Mouse (Mus musculus) embryonic facial prominence, embryonic 11.5 days (tissue): ENCODE results near the gene Kcnip4. TPM values are rescaled to one million over a fixed set of nuclear protein-coding genes. Genes with fewer than 3 reads are reported as not detected.

Source experiments
- ATAC-seq: fragments of 200-750 bp; cut with Nextera tagmentation; replicated peaks from 2 replicates; pipeline ENCODE4 v1.8.0; 2017; ENCODE audit warnings: low read depth; ENCODE audit not compliant: insufficient number of reproducible peaks, low FRiP score, low TSS enrichment
- DNase-seq: peaks from one replicate; pipeline ENCODE4 v3.0.0-alpha.2; 2015; ENCODE audit warnings: low spot score
- H3K27ac ChIP-seq: fragments of 300-500 bp; sonication (generic); replicated peaks from 2 replicates; pipeline ENCODE4 v1.5.1; 2014; ENCODE audit warnings: mild to moderate bottlenecking, low read depth, low read length, control low read depth
- H3K27me3 ChIP-seq: fragments of 300-500 bp; sonication (generic); 2 replicates; pipeline ENCODE4 v1.6.1; 2014; ENCODE audit warnings: mild to moderate bottlenecking, low read length, moderate library complexity, mixed read lengths; ENCODE audit not compliant: control insufficient read depth, insufficient read depth
- H3K36me3 ChIP-seq: fragments of 300-500 bp; sonication (generic); replicated peaks from 2 replicates; pipeline ENCODE4 v1.6.1; 2014; ENCODE audit warnings: low read depth, mild to moderate bottlenecking, low read length, moderate library complexity, mixed read lengths; ENCODE audit not compliant: control insufficient read depth, insufficient read depth
- H3K4me1 ChIP-seq: fragments of 300-500 bp; sonication (generic); 2 replicates; pipeline ENCODE4 v1.6.1; 2014; ENCODE audit warnings: low read length, mixed read lengths; ENCODE audit not compliant: control insufficient read depth, insufficient read depth
- H3K4me2 ChIP-seq: fragments of 300-500 bp; sonication (generic); 2 replicates; pipeline ENCODE4 v1.6.1; 2014; ENCODE audit warnings: low read depth, mild to moderate bottlenecking, control low read depth, low read length, moderate library complexity
- H3K4me3 ChIP-seq: fragments of 300-500 bp; sonication (generic); 2 replicates; pipeline ENCODE4 v1.5.1; 2014; ENCODE audit warnings: low read depth, low read length, control low read depth
- H3K9ac ChIP-seq: fragments of 300-500 bp; sonication (generic); replicated peaks from 2 replicates; pipeline ENCODE4 v1.6.1; 2014; ENCODE audit warnings: mild to moderate bottlenecking, control low read depth, low read length
- H3K9me3 ChIP-seq: fragments of 300-500 bp; sonication (generic); replicated peaks from 2 replicates; pipeline ENCODE4 v1.6.1; 2016; ENCODE audit warnings: mild to moderate bottlenecking, low read length, inconsistent platforms, mixed read lengths; ENCODE audit not compliant: control insufficient read depth
- WGBS: fragments of 180-500 bp; shearing (Covaris S2); extraction: QIAGEN DNeasy Blood & Tissue Kit; methylation state at CpG from one replicate; pipeline ENCODE4 v1.1.7; 2014; 5-methylcytosine and 5-hydroxymethylcytosine counted together
- polyA plus RNA-seq: library from polyadenylated mRNA; unstranded; fragments of >200 nt; fragmentation: Nextera tagmentation; extraction: Ambion mirVana; gene quantifications from 2 replicates; pipeline ENCODE4 v1.2.1, GENCODE M21; 2014

The Kcnip4 gene
- polyA plus RNA-seq, 1 experiment from 2014 or later, result 2.9 TPM

DNA sequence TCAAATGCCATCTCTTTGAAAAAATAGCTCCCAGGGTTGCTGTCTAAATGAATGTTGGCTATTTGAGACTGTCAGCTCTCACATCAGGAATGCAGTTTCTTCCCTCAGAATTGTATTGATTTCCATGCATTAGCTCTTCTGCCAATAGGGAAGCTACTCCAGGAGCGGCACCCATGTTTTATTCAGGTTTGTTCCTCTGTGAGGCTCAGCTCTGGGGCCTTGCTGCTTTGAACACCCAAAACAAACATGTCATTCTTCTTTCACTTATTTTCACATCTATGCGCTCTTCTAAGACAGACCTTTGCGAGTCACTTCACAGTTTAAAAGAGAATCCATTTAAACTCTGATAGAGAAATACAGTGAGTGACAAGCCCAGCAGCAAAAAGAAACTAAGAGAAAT, 862.2 kb downstream of the Kcnip4 start:
- ATAC-seq (no peak), DNase-seq (no peak)
- no peaks in the 10 kb centered on the region for H3K4me1 ChIP-seq
- 80% methylated on average over 3 of the region's 3 CpGs for WGBS
- no peaks in the 10 kb centered on the region for H3K36me3 ChIP-seq
- no peaks in the 10 kb centered on the region for H3K9me3 ChIP-seq
- no peak overlapping the region for H3K4me2 ChIP-seq
- no peak overlapping the region for H3K27ac ChIP-seq
- no peak overlapping the region for H3K4me3 ChIP-seq
- no peak overlapping the region for H3K9ac ChIP-seq
- H3K27me3 ChIP-seq, result no peaks in the 10 kb centered on the region

DNA sequence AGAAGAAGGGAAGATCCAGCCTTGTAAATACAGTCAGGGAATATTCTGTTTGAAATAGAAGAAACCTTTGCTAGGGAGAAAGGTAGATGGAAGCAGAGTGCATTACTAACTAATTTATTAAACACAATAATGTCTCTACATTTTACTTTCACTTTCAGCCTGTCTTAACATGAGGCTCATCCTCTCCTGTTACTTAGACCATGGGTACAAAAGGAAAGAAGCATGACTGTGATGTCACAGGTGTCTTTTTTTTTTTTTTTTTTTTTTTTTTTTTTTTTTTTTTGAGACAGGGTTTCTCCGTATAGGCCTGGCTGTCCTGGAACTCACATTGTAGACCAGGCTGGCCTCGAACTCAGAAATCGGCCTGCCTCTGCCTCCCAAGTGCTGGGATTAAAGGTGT, 864.7 kb downstream of the Kcnip4 start:
- ATAC-seq (no peak), DNase-seq (no peak)
- no peak overlapping the region for H3K4me2 ChIP-seq
- H3K9me3 ChIP-seq, result no peaks in the 10 kb centered on the region
- 96% methylated on average over 3 of the region's 3 CpGs for WGBS
- no peak overlapping the region for H3K27ac ChIP-seq
- H3K36me3 ChIP-seq, result no peaks in the 10 kb centered on the region
- no peaks in the 10 kb centered on the region for H3K4me1 ChIP-seq
- no peak overlapping the region for H3K9ac ChIP-seq
- no peak overlapping the region for H3K4me3 ChIP-seq
- H3K27me3 ChIP-seq, result no peaks in the 10 kb centered on the region

DNA sequence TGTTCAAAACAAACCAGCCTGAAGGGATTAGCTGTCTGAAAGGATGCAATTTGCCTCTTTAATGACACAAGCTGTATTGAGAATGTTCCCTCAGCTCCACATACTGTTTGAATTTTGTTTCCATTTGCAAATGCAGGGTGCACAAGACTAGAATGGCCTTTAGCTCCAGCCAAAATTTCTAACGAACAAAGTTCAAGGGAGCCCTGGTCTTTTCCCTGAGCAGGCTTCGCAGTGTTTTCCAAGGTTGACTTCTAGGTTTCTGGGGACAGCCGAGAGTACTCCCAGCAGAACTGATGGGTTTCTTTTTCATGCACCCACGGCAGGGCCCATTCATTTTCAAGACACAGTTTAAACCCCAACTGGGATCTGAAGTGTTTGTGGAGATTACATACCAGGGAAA, 874.2 kb downstream of the Kcnip4 start:
- DNase-seq, result no peak
- H3K4me2 ChIP-seq, result no peak overlapping the region
- no peaks in the 10 kb centered on the region for H3K36me3 ChIP-seq
- 64% methylated on average over 4 of the region's 4 CpGs for WGBS
- no peak for ATAC-seq
- no peaks in the 10 kb centered on the region for H3K9me3 ChIP-seq
- no peaks in the 10 kb centered on the region for H3K4me1 ChIP-seq
- no peak overlapping the region for H3K9ac ChIP-seq
- H3K27me3 ChIP-seq, result no peaks in the 10 kb centered on the region
- no peak overlapping the region for H3K4me3 ChIP-seq
- H3K27ac ChIP-seq, result no peak overlapping the region

DNA sequence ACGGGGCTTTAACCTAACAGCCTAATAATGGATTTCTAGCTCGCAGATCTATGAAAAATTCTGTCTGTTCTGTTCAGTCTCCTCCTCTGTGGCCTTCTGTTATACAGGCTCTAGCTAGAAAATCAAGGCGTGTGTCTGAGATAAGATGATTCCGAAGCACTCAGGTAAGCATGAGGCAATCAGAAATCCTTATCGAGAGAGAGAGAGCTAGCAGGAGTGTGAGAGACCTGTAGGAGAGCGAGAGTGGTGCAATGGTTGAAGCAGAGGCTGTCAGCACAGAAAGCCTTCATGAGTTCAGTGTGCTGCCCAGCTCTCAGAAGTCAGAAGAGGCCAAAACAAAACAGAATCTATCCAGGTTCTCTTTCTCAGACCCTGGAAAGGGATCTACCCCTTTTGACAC, 888.0 kb downstream of the Kcnip4 start:
- Histone ChIP-seq H3K4me2 (no peak overlapping the region), H3K9ac (no peak overlapping the region), H3K27me3 (no peaks in the 10 kb centered on the region), H3K4me3 (no peak overlapping the region), H3K27ac (no peak overlapping the region), H3K9me3 (no peaks in the 10 kb centered on the region), H3K4me1 (no peaks in the 10 kb centered on the region), H3K36me3 (no peaks in the 10 kb centered on the region)
- no peak for DNase-seq
- ATAC-seq, result no peak
- WGBS, result 86% methylated on average over 6 of the region's 6 CpGs

DNA sequence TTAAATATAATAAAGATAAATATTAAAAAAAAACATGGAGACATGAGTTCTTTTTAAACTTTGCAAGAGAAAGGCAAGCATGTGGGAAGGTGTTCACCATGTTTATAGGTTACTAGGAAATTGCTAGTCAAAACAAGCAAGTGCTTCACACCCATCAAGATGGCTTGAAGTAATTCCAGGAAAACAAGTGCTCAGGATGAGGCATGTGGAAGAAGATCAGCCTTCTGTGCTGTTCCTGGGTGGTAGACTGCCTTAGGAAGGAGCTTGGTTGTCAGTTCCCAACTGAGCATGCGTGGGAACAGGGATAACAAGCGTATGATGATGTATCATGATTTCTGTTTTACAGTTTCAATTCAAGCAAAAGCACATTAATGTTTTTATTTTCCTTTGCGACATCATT, 891.1 kb downstream of the Kcnip4 start:
- DNase-seq, result no peak
- H3K9me3 ChIP-seq, result no peaks in the 10 kb centered on the region
- 85% methylated on average over 3 of the region's 3 CpGs for WGBS
- no peak overlapping the region for H3K4me2 ChIP-seq
- no peak overlapping the region for H3K9ac ChIP-seq
- no peaks in the 10 kb centered on the region for H3K4me1 ChIP-seq
- H3K27ac ChIP-seq, result no peak overlapping the region
- H3K36me3 ChIP-seq, result no peaks in the 10 kb centered on the region
- H3K4me3 ChIP-seq, result no peak overlapping the region
- no peak for ATAC-seq
- H3K27me3 ChIP-seq, result no peaks in the 10 kb centered on the region

DNA sequence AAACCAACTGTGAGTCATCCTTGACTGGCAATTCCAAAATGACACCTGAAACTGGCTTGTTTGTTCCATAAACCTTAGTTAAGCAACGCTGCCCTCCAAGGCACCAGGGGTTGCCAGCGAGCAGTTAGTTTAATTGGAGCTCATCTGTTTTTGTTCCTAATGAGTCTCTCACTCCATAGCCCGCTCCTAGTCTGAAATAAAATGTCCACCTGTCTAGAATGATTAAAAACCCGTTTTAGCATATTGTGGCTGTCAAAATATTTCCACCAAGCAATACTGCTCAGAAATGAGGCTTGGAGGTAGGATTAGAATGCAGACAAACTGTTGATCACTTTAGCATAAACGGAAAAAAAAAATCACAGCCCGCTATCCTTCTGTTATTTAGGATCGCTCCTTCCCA, 901.3 kb downstream of the Kcnip4 start:
- DNase-seq (no peak), ATAC-seq (no peak)
- Histone ChIP-seq H3K4me1 (no peaks in the 10 kb centered on the region), H3K4me3 (no peak overlapping the region), H3K9me3 (no peaks in the 10 kb centered on the region), H3K4me2 (no peak overlapping the region), H3K36me3 (no peaks in the 10 kb centered on the region), H3K27ac (no peak overlapping the region), H3K27me3 (no peaks in the 10 kb centered on the region), H3K9ac (no peak overlapping the region)
- WGBS, result 79% methylated on average over 7 of the region's 7 CpGs

DNA sequence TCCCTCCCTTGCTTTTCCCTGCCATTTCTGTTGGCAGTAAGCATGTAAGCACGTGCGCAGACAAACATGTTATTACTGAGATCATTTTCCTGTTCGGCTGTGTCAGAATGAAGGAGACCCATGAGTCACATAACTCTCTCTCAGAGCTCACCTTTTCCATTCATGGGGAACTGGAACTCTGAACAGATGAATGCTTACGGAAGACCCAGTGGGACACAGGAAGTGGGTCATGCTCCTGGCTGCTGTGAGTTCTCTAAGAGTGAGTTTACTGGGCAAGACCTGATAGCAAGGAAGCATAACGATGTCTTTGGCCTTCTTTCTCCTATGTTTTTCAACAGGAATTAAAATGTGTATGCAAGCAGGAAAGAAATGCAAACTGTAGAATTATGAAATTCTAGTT, 917.8 kb downstream of the Kcnip4 start:
- Histone ChIP-seq H3K4me3 (no peak overlapping the region), H3K9me3 (no peaks in the 10 kb centered on the region), H3K27ac (no peak overlapping the region), H3K36me3 (no peaks in the 10 kb centered on the region), H3K4me1 (no peaks in the 10 kb centered on the region), H3K4me2 (no peak overlapping the region), H3K27me3 (no peaks in the 10 kb centered on the region), H3K9ac (no peak overlapping the region)
- WGBS, result 93% methylated on average over 5 of the region's 5 CpGs
- ATAC-seq (no peak), DNase-seq (no peak)

DNA sequence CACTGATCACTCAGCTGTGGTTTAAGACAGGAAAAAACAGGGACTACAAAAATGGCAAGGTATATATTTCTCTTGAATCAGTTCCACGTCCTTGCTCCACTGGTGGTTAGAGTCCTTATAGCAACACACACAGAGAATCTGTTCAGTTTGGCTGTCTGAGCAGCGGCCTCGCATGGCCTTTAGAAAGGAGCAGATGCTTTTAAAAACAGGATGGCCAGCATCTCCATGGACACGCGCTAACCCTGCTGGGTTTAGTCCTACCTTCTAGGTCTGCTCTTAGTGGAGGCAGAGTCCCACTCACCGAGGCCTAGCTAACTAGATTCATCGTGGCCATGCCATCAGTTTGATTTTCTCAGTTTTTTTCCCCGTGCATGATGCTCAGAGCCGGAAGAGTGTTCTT, 918.4 kb downstream of the Kcnip4 start:
- DNase-seq, result no peak
- no peak for ATAC-seq
- H3K4me2 ChIP-seq, result no peak overlapping the region
- no peaks in the 10 kb centered on the region for H3K36me3 ChIP-seq
- H3K9ac ChIP-seq, result no peak overlapping the region
- no peak overlapping the region for H3K27ac ChIP-seq
- WGBS, result 88% methylated on average over 9 of the region's 9 CpGs
- no peaks in the 10 kb centered on the region for H3K4me1 ChIP-seq
- H3K4me3 ChIP-seq, result no peak overlapping the region
- no peaks in the 10 kb centered on the region for H3K9me3 ChIP-seq
- H3K27me3 ChIP-seq, result no peaks in the 10 kb centered on the region
